Mouse (Mus musculus) limb, embryonic 12.5 days (tissue): ENCODE results near the gene Htr2a. TPM values are rescaled to one million over a fixed set of nuclear protein-coding genes. Genes with fewer than 3 reads are reported as not detected.

Experiments
- polyA plus RNA-seq: library from polyadenylated mRNA; unstranded; fragments of >200 nt; fragmentation: Nextera tagmentation; extraction: Ambion mirVana; gene quantifications from 2 replicates; pipeline ENCODE4 v1.2.1, GENCODE M21; 2016

Gene Htr2a
- polyA plus RNA-seq, 1 experiment from 2014 or later: 0.18 TPM

Other genes starting within 250 kb of the Htr2a start
- 345 and 351 TPM in 2 replicates for gene Esd, start 91.5 kb downstream of the Htr2a start, polyA plus RNA-seq